Mouse (Mus musculus) liver, embryonic 11.5 days (tissue): Measurements from ENCODE around the gene Art3. TPM values are rescaled to one million over a fixed set of nuclear protein-coding genes. Genes with fewer than 3 reads are reported as not detected.

Experiments
- ATAC-seq: fragments of 200-750 bp; cut with Nextera tagmentation; replicated peaks from 2 replicates; pipeline ENCODE4 v1.8.0; 2017; ENCODE audit warnings: moderate number of reproducible peaks, mild to moderate bottlenecking, moderate TSS enrichment, moderate library complexity; ENCODE audit not compliant: low FRiP score
- DNase-seq: peaks from one replicate; pipeline ENCODE4 v3.0.0-alpha.2; 2017; ENCODE audit warnings: low spot score
- H3K27ac ChIP-seq: fragments of 300-500 bp; sonication (generic); 2 replicates; pipeline ENCODE4 v1.5.1; 2014; ENCODE audit warnings: mild to moderate bottlenecking, low read depth, low read length, control low read depth
- H3K27me3 ChIP-seq: fragments of 300-500 bp; sonication (generic); replicated peaks from 2 replicates; pipeline ENCODE4 v1.6.1; 2014; ENCODE audit warnings: low read length, mixed read lengths; ENCODE audit not compliant: control insufficient read depth, insufficient read depth
- H3K36me3 ChIP-seq: fragments of 300-500 bp; sonication (generic); 2 replicates; pipeline ENCODE4 v1.6.1; 2014; ENCODE audit warnings: mild to moderate bottlenecking, low read length, moderate library complexity, mixed read lengths; ENCODE audit not compliant: control insufficient read depth, insufficient read depth
- H3K4me1 ChIP-seq: fragments of 300-500 bp; sonication (generic); replicated peaks from 2 replicates; pipeline ENCODE4 v1.6.1; 2014; ENCODE audit warnings: low read length, mixed read lengths; ENCODE audit not compliant: control insufficient read depth, insufficient read depth
- H3K4me2 ChIP-seq: fragments of 300-500 bp; sonication (generic); 2 replicates; pipeline ENCODE4 v1.6.1; 2014; ENCODE audit warnings: mild to moderate bottlenecking, control low read depth, moderate library complexity
- H3K4me3 ChIP-seq: fragments of 300-500 bp; sonication (generic); 2 replicates; pipeline ENCODE4 v1.5.1; 2014; ENCODE audit warnings: low read depth, low read length, control low read depth
- H3K9ac ChIP-seq: fragments of 300-500 bp; sonication (generic); 2 replicates; pipeline ENCODE4 v1.6.1; 2014; ENCODE audit warnings: low read depth, low read length, control low read depth
- H3K9me3 ChIP-seq: fragments of 300-500 bp; sonication (generic); 2 replicates; pipeline ENCODE4 v1.6.1; 2016; ENCODE audit warnings: low read length, inconsistent platforms, mixed read lengths; ENCODE audit not compliant: control insufficient read depth
- WGBS: fragments of 180-500 bp; shearing (Covaris S2); extraction: QIAGEN DNeasy Blood & Tissue Kit; methylation state at CpG from one replicate; pipeline ENCODE4 v1.1.7; 2014; 5-methylcytosine and 5-hydroxymethylcytosine counted together
- polyA plus RNA-seq: library from polyadenylated mRNA; unstranded; fragments of >200 nt; fragmentation: Nextera tagmentation; extraction: Ambion mirVana; gene quantifications from 2 replicates; pipeline ENCODE4 v1.2.1, GENCODE M21; 2014

The Art3 gene
- polyA plus RNA-seq, 1 experiment from 2014 or later = 1.8 TPM

- Histone ChIP-seq H3K4me1 (no peaks in the 10 kb centered on the region), H3K4me2 (no peak overlapping the region), H3K27me3 (no peaks in the 10 kb centered on the region), H3K4me3 (no peak overlapping the region), H3K9me3 (no peaks in the 10 kb centered on the region), H3K27ac (no peak overlapping the region), H3K9ac (no peak overlapping the region), H3K36me3 (no peaks in the 10 kb centered on the region)
- DNase-seq = no peak
- no peak for ATAC-seq
- WGBS = 36% methylated on average over 6 of the region's 6 CpGs
These were observed 4.3 kb upstream of the Art3 start for GRCm38 (mm10) chr5:92327367-92327766.

DNA sequence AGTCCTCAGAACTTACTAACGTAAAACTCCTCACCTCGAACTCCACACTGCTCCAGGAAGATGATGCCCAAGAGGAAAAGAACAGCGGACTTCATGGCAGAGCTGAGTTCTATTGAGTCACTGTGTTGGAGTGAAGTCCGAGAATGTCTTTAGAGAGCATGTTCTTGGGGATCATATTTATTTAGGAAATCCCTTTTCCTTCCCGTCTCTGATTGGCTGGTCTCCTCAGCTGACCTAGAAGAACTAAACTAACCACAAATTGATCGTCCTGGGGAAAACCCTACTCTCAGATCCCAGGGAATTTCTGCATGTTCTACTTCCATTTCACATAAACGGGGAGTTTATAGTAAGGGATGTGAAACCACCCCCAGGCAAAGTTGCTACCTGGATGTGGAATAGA, 3.7 kb upstream of the Art3 start, which contains the start of gene Cxcl9:
Gene Cxcl9 (minus strand): TSS at position 151 of the 400 bp plus-strand sequence.
- no peaks in the 10 kb centered on the region for H3K27me3 ChIP-seq
- no peaks in the 10 kb centered on the region for H3K9me3 ChIP-seq
- H3K4me1 ChIP-seq = no peaks in the 10 kb centered on the region
- DNase-seq = no peak
- no peak within 1 kb of the TSS for H3K4me2 ChIP-seq
- no peak for ATAC-seq
- no peak within 1 kb of the TSS for H3K9ac ChIP-seq
- no peak within 1 kb of the TSS for H3K4me3 ChIP-seq
- 69% methylated on average over 7 of the region's 7 CpGs for WGBS
- H3K36me3 ChIP-seq = no peaks in the 10 kb centered on the region
- H3K27ac ChIP-seq = no peak within 1 kb of the TSS

DNA sequence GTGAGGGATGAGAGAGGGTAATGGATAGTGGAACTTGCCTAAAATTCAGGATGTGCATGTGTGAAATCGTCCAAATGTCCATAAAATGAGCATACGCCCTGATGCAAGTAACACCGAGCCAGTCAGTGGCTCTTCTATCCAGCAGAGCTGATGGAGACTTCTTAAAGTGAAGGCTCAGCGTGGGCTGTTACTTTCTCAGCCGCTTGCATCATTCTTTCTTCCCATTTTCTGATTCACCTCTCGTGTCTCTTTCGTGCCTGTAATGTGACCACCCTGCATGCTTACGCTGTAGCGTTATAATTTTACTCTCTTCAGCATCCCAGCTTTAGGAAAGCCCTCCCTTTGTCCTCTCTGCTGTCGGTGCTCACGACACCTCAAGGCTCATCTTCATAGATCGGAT, 505 bp upstream of the Art3 start:
- Histone ChIP-seq H3K36me3 (no peaks in the 10 kb centered on the region), H3K9ac (no peak overlapping the region), H3K27ac (no peak overlapping the region), H3K9me3 (no peaks in the 10 kb centered on the region), H3K4me2 (no peak overlapping the region), H3K4me1 (no peaks in the 10 kb centered on the region), H3K4me3 (no peak overlapping the region), H3K27me3 (no peaks in the 10 kb centered on the region)
- ATAC-seq (no peak), DNase-seq (no peak)
- 85% methylated on average over 12 of the region's 12 CpGs for WGBS

DNA sequence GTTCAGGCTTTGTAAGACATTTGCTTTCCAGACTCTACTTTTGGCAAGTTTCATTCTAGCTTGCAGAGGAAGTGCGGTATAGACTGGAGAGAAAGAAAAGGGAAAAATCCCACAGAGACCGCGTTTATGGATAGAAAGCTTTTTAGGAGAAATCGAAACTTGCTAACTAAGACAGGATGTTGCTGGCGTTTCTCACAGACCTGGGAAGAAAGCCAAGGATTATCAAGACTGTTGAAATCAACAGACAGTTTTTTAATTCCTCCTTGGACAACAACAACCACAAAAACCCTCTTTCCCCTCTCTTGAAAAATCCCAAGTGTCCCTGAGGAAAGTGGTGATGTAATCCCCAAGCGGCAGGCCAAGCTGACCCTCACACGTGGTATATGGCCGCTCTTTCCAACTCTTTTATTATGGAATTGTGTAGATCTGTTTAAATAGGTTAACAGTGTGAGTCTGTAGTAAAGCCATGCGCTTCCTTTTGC, 773 bp downstream of the Art3 start:
- H3K36me3 ChIP-seq = no peaks in the 10 kb centered on the region
- no peak overlapping the region for H3K27ac ChIP-seq
- H3K27me3 ChIP-seq = no peaks in the 10 kb centered on the region
- DNase-seq (no peak), ATAC-seq (no peak)
- 71% methylated on average over 9 of the region's 9 CpGs for WGBS
- H3K4me3 ChIP-seq = no peak overlapping the region
- H3K4me1 ChIP-seq = no peaks in the 10 kb centered on the region
- H3K9ac ChIP-seq = no peak overlapping the region
- H3K4me2 ChIP-seq = no peak overlapping the region
- H3K9me3 ChIP-seq = no peaks in the 10 kb centered on the region

DNA sequence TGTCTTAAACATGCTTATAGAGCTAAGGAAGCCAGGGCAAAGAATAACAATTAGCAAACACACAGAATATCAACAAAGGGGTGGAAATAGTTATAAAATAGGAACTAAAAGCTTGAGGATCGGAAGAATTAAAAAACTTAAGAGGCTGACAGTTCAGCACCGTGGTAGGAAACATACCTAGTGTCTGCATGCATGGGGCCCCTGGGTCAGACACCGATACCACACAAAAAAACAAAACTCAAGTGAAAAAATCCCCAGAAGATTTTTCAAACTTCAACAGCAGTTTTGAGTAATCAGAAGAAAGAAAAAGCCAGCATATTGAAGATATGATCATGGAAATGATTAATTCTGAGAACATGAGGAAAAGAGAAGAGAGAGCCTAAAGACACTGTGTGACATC, 5.1 kb downstream of the Art3 start:
- Histone ChIP-seq H3K36me3 (no peaks in the 10 kb centered on the region), H3K4me2 (no peak overlapping the region), H3K9me3 (no peaks in the 10 kb centered on the region), H3K27me3 (no peaks in the 10 kb centered on the region), H3K4me3 (no peak overlapping the region), H3K4me1 (no peaks in the 10 kb centered on the region), H3K27ac (no peak overlapping the region), H3K9ac (no peak overlapping the region)
- no peak for ATAC-seq
- no peak for DNase-seq
- WGBS = 75% methylated on average over 3 of the region's 3 CpGs

DNA sequence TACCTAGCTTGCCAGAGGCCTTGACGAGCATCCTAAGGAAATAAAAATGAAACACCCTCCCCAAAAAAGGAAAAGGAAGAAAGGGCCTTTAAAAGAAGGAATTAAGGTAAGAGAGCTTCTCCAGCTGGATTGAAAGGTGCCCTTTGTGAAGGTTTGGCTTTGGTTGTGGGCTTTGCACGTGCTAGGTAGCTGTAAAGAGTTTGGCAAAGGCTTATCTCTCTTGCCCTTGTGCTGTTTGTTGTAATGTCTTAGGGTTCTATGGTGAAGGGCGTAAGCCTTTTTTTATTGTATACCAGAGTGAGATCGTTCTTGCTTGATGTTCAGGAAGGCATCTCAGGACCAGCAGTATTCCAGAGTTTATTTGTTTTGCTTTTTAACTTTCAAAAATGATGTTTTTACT, 9.0 kb downstream of the Art3 start:
- Histone ChIP-seq H3K27ac (no peak overlapping the region), H3K27me3 (no peaks in the 10 kb centered on the region), H3K9ac (no peak overlapping the region), H3K9me3 (no peaks in the 10 kb centered on the region), H3K4me1 (no peaks in the 10 kb centered on the region), H3K4me3 (no peak overlapping the region), H3K4me2 (no peak overlapping the region), H3K36me3 (no peaks in the 10 kb centered on the region)
- no peak for ATAC-seq
- WGBS = 66% methylated on average over 4 of the region's 4 CpGs
- no peak for DNase-seq

DNA sequence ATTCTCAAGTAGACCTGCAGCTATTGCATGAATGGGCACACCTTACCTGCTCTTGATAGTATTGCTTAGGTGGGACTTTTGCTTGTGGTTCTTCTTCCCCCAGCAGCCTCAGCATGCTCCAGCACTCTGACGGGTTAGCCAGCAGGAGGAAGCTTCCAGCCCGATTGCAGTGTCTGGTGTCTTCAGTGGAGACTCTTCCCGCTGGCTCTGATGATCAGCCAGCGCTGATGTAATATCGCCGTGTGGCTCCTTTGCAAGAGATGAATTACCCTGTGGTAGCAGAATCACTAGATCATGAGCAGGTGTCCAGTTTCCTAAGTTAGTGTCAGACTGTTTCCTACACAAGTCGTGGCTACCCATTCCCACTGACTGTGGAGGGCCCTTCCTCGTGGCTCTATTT, 13.4 kb downstream of the Art3 start:
- 79% methylated on average over 8 of the region's 8 CpGs for WGBS
- peaks cover 8% of the 10 kb centered on the region; the same call in 1 of the 2 replicates for H3K4me1 ChIP-seq

DNA sequence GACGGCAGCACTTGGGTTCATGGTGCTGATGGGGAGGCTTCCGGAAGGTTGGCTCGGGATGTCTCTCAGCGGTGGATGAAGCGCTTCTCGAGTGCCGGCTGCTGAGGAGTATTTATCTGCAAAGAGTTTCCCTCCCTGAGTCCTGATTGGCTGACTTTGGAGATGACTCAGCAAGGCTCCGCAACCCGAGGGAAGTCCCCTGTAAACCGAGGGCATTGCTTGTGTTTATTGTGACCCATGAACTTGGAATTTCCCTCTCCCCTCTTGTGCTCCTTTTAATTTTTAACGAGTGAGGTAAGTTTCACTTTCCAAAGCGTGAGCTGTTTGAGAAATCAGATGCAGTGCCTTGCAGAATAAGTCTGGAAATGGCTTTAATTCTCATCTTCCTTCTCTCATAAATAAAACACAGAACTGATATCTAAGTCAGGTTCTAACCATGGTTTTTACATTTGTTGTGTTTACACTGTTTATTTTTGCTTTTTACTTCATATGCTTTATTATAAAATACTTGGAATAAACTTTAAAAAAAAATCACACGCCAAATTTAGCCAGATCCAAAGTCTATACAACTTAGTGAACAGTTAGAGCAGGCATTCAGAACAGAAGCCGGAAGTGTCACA, 17.3 kb downstream of the Art3 start, which contains the start of gene Cxcl10:
Gene Cxcl10 (minus strand): TSS at position 96 of the 620 bp plus-strand sequence.
- Histone ChIP-seq H3K9ac (no peak within 1 kb of the TSS), H3K36me3 (no peaks in the 10 kb centered on the region), H3K9me3 (no peaks in the 10 kb centered on the region), H3K4me2 (peak within 1 kb of the TSS; percentile 56), H3K27me3 (no peaks in the 10 kb centered on the region; the same call in none of the 2 replicates), H3K4me1 (peaks cover 8% of the 10 kb centered on the region; the same call in 1 of the 2 replicates), H3K27ac (no peak within 1 kb of the TSS), H3K4me3 (peak within 1 kb of the TSS; percentile 14; the same call in 1 of the 2 replicates)
- ATAC-seq = peak; percentile 82
- DNase-seq = peak; percentile 56
- 16% methylated on average over 14 of the region's 14 CpGs for WGBS

More for the DNA sequence above, 13.4 kb downstream of the Art3 start:
- Histone ChIP-seq H3K4me3 (no peak overlapping the region), H3K4me2 (no peak overlapping the region), H3K36me3 (no peaks in the 10 kb centered on the region), H3K9me3 (no peaks in the 10 kb centered on the region), H3K27me3 (no peaks in the 10 kb centered on the region; the same call in none of the 2 replicates), H3K27ac (no peak overlapping the region), H3K9ac (no peak overlapping the region)
- ATAC-seq (no peak), DNase-seq (no peak)

GRCm38 (mm10) chr5:92349731-92350130, 18.1 kb downstream of the Art3 start:
- DNase-seq (no peak), ATAC-seq (no peak)
- WGBS = 79% methylated on average over 7 of the region's 7 CpGs
- Histone ChIP-seq H3K36me3 (no peaks in the 10 kb centered on the region), H3K4me2 (no peak overlapping the region), H3K27ac (no peak overlapping the region), H3K27me3 (no peaks in the 10 kb centered on the region; the same call in none of the 2 replicates), H3K9me3 (no peaks in the 10 kb centered on the region), H3K4me1 (peaks cover 8% of the 10 kb centered on the region; the same call in 1 of the 2 replicates), H3K4me3 (no peak overlapping the region), H3K9ac (no peak overlapping the region)
